Mouse (Mus musculus) inflammation-experienced regulatory T-cells, adult 6 months (primary cell): ENCODE results near the gene Naa80. TPM values are rescaled to one million over a fixed set of nuclear protein-coding genes. Genes with fewer than 3 reads are reported as not detected.
A peak's percentile ranks its signal among the peaks of the same experiment; 100 is the strongest.

Experiments used
- ATAC-seq: one replicate; pipeline ENCODE4 v1.8.0; 2017
- polyA plus RNA-seq, 3 experiments: library from polyadenylated mRNA; unstranded; fragments of 100-300 nt; shearing (Covaris generic); gene quantifications; one replicate each; pipeline ENCODE4 v1.2.1; 2017

The Naa80 gene
- polyA plus RNA-seq, 3 experiments from 2014 or later = 13.8 to 23.8 (median 19.2) TPM

- ATAC-seq = no peak
Observed at GRCm38 (mm10) chr9:107575579-107576356, 2.9 kb upstream of the Naa80 start.

- ATAC-seq = no peak
Observed at GRCm38 (mm10) chr9:107576357-107577107, 2.2 kb upstream of the Naa80 start, which contains the start of gene Hyal1. Gene Hyal1, plus strand, starts transcription at chr9:107576927.

GRCm38 (mm10) chr9:107577871-107578270 lies 816 bp upstream of the Naa80 start:
- no peak for ATAC-seq

GRCm38 (mm10) chr9:107579023-107579900 lies 575 bp downstream of the Naa80 start:
- no peak for ATAC-seq

GRCm38 (mm10) chr9:107580501-107581317 lies 2.0 kb downstream of the Naa80 start, which contains the start of gene Hyal3:
Gene Hyal3, plus strand, starts transcription at chr9:107580818.
- peak; percentile 94 for ATAC-seq

GRCm38 (mm10) chr9:107581584-107581983 lies 2.9 kb downstream of the Naa80 start:
- no peak for ATAC-seq

GRCm38 (mm10) chr9:107582509-107583062 lies 3.9 kb downstream of the Naa80 start:
- no peak for ATAC-seq

- no peak for ATAC-seq
Observed at GRCm38 (mm10) chr9:107583174-107583573, 4.5 kb downstream of the Naa80 start.

GRCm38 (mm10) chr9:107586504-107586903 lies 7.8 kb downstream of the Naa80 start:
- ATAC-seq = no peak

GRCm38 (mm10) chr9:107586974-107587832 lies 8.5 kb downstream of the Naa80 start, which contains the start of gene Ifrd2:
Gene Ifrd2, plus strand, starts transcription at chr9:107587642.
- peak; percentile 98 for ATAC-seq

- peak; percentile 4 for ATAC-seq
Observed at GRCm38 (mm10) chr9:107587833-107588639, 9.3 kb downstream of the Naa80 start.

- no peak for ATAC-seq
Observed at GRCm38 (mm10) chr9:107590058-107590772, 11.5 kb downstream of the Naa80 start.

GRCm38 (mm10) chr9:107590773-107591060 lies 12.0 kb downstream of the Naa80 start:
- ATAC-seq = no peak

- no peak for ATAC-seq
Observed at GRCm38 (mm10) chr9:107593101-107593976, 14.7 kb downstream of the Naa80 start.

- no peak for ATAC-seq
Observed at GRCm38 (mm10) chr9:107594281-107595062, 15.8 kb downstream of the Naa80 start.

GRCm38 (mm10) chr9:107596619-107597569 lies 18.2 kb downstream of the Naa80 start:
- ATAC-seq = no peak
